Mouse (Mus musculus) forebrain, postnatal 0 days (tissue): ENCODE data around the gene Gm10192. TPM values are rescaled to one million over a fixed set of nuclear protein-coding genes. Genes with fewer than 3 reads are reported as not detected.
A peak's percentile ranks its signal among the peaks of the same experiment; 100 is the strongest.
"Not testable (repeated sequence)": the region's sequence is repeated elsewhere in the genome, so short reads cannot be mapped to it uniquely, and the experiment has no call there.

Experiments used
- ATAC-seq: fragments of 200-750 bp; cut with Nextera tagmentation; 2 replicates; pipeline ENCODE4 v1.8.0; 2017; ENCODE audit warnings: mild to moderate bottlenecking, moderate library complexity
- DNase-seq: peaks from one replicate; pipeline ENCODE4 v3.0.0-alpha.2; 2015
- H3K27ac ChIP-seq: fragments of 300-500 bp; sonication (generic); 2 replicates; pipeline ENCODE4 v1.5.1; 2014; ENCODE audit warnings: low read depth, mild to moderate bottlenecking, antibody characterized with exemption, low read length, moderate library complexity, mixed read lengths
- H3K27me3 ChIP-seq: fragments of 300-500 bp; sonication (generic); 2 replicates; pipeline ENCODE4 v1.6.1; 2014; ENCODE audit warnings: mild to moderate bottlenecking, low read length, mixed read lengths; ENCODE audit not compliant: insufficient read depth
- H3K36me3 ChIP-seq: fragments of 300-500 bp; sonication (generic); 2 replicates; pipeline ENCODE4 v1.6.1; 2014; ENCODE audit warnings: mild to moderate bottlenecking, moderate library complexity; ENCODE audit not compliant: insufficient read depth
- H3K4me1 ChIP-seq: fragments of 300-500 bp; sonication (generic); 2 replicates; pipeline ENCODE4 v1.6.1; 2014; ENCODE audit warnings: antibody characterized with exemption; ENCODE audit not compliant: insufficient read depth
- H3K4me2 ChIP-seq: fragments of 300-500 bp; sonication (generic); 2 replicates; pipeline ENCODE4 v1.6.1; 2014; ENCODE audit warnings: low read depth, mild to moderate bottlenecking, moderate library complexity
- H3K4me3 ChIP-seq: fragments of 300-500 bp; sonication (generic); 2 replicates; pipeline ENCODE4 v1.5.1; 2014; ENCODE audit warnings: low read depth, low read length, mixed read lengths
- H3K9ac ChIP-seq: fragments of 300-500 bp; sonication (generic); 2 replicates; pipeline ENCODE4 v1.6.1; 2014; ENCODE audit warnings: mild to moderate bottlenecking
- H3K9me3 ChIP-seq: fragments of 300-500 bp; sonication (generic); 2 replicates; pipeline ENCODE4 v1.6.1; 2016; ENCODE audit warnings: low read length
- CTCF ChIP-seq: sonication (generic); IDR thresholded peaks from 2 replicates; pipeline ENCODE4 v1.5.1; 2016; ENCODE audit warnings: antibody characterized with exemption, control low read depth, low read depth
- WGBS: fragments of 180-500 bp; shearing (Covaris S2); extraction: QIAGEN DNeasy Blood & Tissue Kit; methylation state at CpG from one replicate; pipeline ENCODE4 v1.1.7; 2014; 5-methylcytosine and 5-hydroxymethylcytosine counted together
- polyA plus RNA-seq: library from polyadenylated mRNA; unstranded; fragments of >200 nt; fragmentation: Nextera tagmentation; extraction: Ambion mirVana; gene quantifications from 2 replicates; pipeline ENCODE4 v1.2.1, GENCODE M21; 2015
- total RNA-seq: library from RNA; depleted of rRNA; stranded (reverse); fragments of >200 nt; gene quantifications from 2 replicates; pipeline ENCODE4 v1.2.3, GENCODE M21; 2014; rRNA removed

The Gm10192 gene
- total RNA-seq (not detected in 2 replicates), polyA plus RNA-seq (not detected in 2 replicates)

GRCm38 (mm10) chr4:97183066-97183465 is at the start of gene Gm10192:
Gm10192 (minus strand) TSS chr4:97183166.
- H3K27me3 ChIP-seq, H3K4me3 ChIP-seq, H3K9me3 ChIP-seq, H3K9ac ChIP-seq, H3K4me1 ChIP-seq, H3K4me2 ChIP-seq, H3K27ac ChIP-seq, DNase-seq, ATAC-seq, H3K36me3 ChIP-seq: not testable (repeated sequence)

GRCm38 (mm10) chr4:97230411-97231104 is 47.6 kb upstream of the Gm10192 start:
- Histone ChIP-seq H3K27ac (no peak overlapping the region), H3K4me2 (no peak overlapping the region), H3K9me3 (no peaks in the 10 kb centered on the region), H3K9ac (no peak overlapping the region), H3K27me3 (no peaks in the 10 kb centered on the region), H3K36me3 (no peaks in the 10 kb centered on the region), H3K4me1 (no peaks in the 10 kb centered on the region), H3K4me3 (no peak overlapping the region)
- 67% methylated on average over 5 of the region's 5 CpGs for WGBS
- DNase-seq = no peak
- no peak for ATAC-seq
- TF ChIP-seq CTCF = no peak

GRCm38 (mm10) chr4:97219701-97220100 is 36.7 kb upstream of the Gm10192 start:
- DNase-seq = no peak
- Histone ChIP-seq H3K36me3 (no peaks in the 10 kb centered on the region), H3K9ac (no peak overlapping the region), H3K27ac (no peak overlapping the region), H3K4me2 (no peak overlapping the region), H3K27me3 (no peaks in the 10 kb centered on the region), H3K9me3 (no peaks in the 10 kb centered on the region), H3K4me1 (no peaks in the 10 kb centered on the region), H3K4me3 (no peak overlapping the region)
- ATAC-seq = no peak
- TF ChIP-seq CTCF = no peak
- 95% methylated on average over 2 of the region's 2 CpGs for WGBS

GRCm38 (mm10) chr4:97217906-97218305 is 34.9 kb upstream of the Gm10192 start:
- 71% methylated on average over 1 of the region's 1 CpGs for WGBS
- Histone ChIP-seq H3K4me3 (no peak overlapping the region), H3K27me3 (no peaks in the 10 kb centered on the region), H3K4me2 (no peak overlapping the region), H3K4me1 (no peaks in the 10 kb centered on the region), H3K36me3 (no peaks in the 10 kb centered on the region), H3K9me3 (no peaks in the 10 kb centered on the region), H3K9ac (no peak overlapping the region), H3K27ac (no peak overlapping the region)
- DNase-seq (no peak), ATAC-seq (no peak)
- no peak for TF ChIP-seq CTCF

GRCm38 (mm10) chr4:97212514-97212913 is 29.5 kb upstream of the Gm10192 start:
- no peak for DNase-seq
- no peaks in the 10 kb centered on the region for H3K4me1 ChIP-seq
- H3K4me2 ChIP-seq = no peak overlapping the region
- no peaks in the 10 kb centered on the region for H3K9me3 ChIP-seq
- H3K9ac ChIP-seq = no peak overlapping the region
- H3K27me3 ChIP-seq = no peaks in the 10 kb centered on the region
- no peak for ATAC-seq
- no peak for TF ChIP-seq CTCF
- no peak overlapping the region for H3K4me3 ChIP-seq
- H3K36me3 ChIP-seq = no peaks in the 10 kb centered on the region
- no peak overlapping the region for H3K27ac ChIP-seq

GRCm38 (mm10) chr4:97202986-97203385 is 20.0 kb upstream of the Gm10192 start:
- H3K27ac ChIP-seq, H3K27me3 ChIP-seq, ATAC-seq, H3K9ac ChIP-seq, H3K36me3 ChIP-seq, H3K4me3 ChIP-seq, H3K9me3 ChIP-seq, H3K4me1 ChIP-seq, H3K4me2 ChIP-seq, DNase-seq: not testable (repeated sequence)
- 69% methylated on average over 2 of the region's 2 CpGs for WGBS

- Histone ChIP-seq H3K4me1 (no peaks in the 10 kb centered on the region), H3K4me3 (no peak overlapping the region), H3K27ac (no peak overlapping the region), H3K9me3 (no peaks in the 10 kb centered on the region), H3K27me3 (no peaks in the 10 kb centered on the region), H3K9ac (no peak overlapping the region), H3K4me2 (no peak overlapping the region), H3K36me3 (no peaks in the 10 kb centered on the region)
- TF ChIP-seq CTCF = no peak
- peak; percentile 65; the same call in 1 of the 2 replicates for ATAC-seq
- peak; percentile 43 for DNase-seq
- 13% methylated on average over 4 of the region's 4 CpGs for WGBS
Observed at GRCm38 (mm10) chr4:97193176-97193575, 10.2 kb upstream of the Gm10192 start.
